Mouse (Mus musculus) liver, embryonic 14.5 days (tissue): Measurements from ENCODE around the gene Napsa. TPM values are rescaled to one million over a fixed set of nuclear protein-coding genes. Genes with fewer than 3 reads are reported as not detected.

Source experiments
- ATAC-seq: fragments of 200-750 bp; cut with Nextera tagmentation; 2 replicates; pipeline ENCODE4 v1.8.0; 2017; ENCODE audit warnings: moderate number of reproducible peaks, mild to moderate bottlenecking, moderate library complexity; ENCODE audit not compliant: insufficient read depth
- DNase-seq, 3 experiments: peaks; one replicate each; pipeline ENCODE4 v3.0.0-alpha.2; 2012 to 2013; ENCODE audit warnings: low read depth in 3 of 3, low spot score in 3 of 3
- H3K27ac ChIP-seq: fragments of 300-500 bp; sonication (generic); 2 replicates; pipeline ENCODE4 v1.5.1; 2014; ENCODE audit warnings: moderate library complexity, mild to moderate bottlenecking, control low read depth, inconsistent platforms
- H3K27me3 ChIP-seq: fragments of 300-500 bp; sonication (generic); 2 replicates; pipeline ENCODE4 v1.6.1; 2014; ENCODE audit warnings: mild to moderate bottlenecking, low read length, moderate library complexity; ENCODE audit not compliant: control insufficient read depth, insufficient read depth
- H3K36me3 ChIP-seq: fragments of 300-500 bp; sonication (generic); replicated peaks from 2 replicates; pipeline ENCODE4 v1.6.1; 2014; ENCODE audit warnings: low read depth; ENCODE audit not compliant: control insufficient read depth, insufficient read depth
- H3K4me1 ChIP-seq, 2 experiments: fragments of 200-500 bp in 1 of 2; fragments of 300-500 bp in 1 of 2; sonication (generic) in 1 of 2; replicated peaks; 2 replicates each; pipeline ENCODE4 v1.6.1; 2012 to 2014; ENCODE audit warnings: antibody characterized with exemption in 1 of 2, inconsistent platforms in 1 of 2, low read length in 1 of 2; ENCODE audit not compliant: control insufficient read depth in 2 of 2, insufficient read depth in 2 of 2
- H3K4me2 ChIP-seq: fragments of 300-500 bp; sonication (generic); 2 replicates; pipeline ENCODE4 v1.6.1; 2014; ENCODE audit warnings: low read depth, mild to moderate bottlenecking, control low read depth, moderate library complexity
- H3K4me3 ChIP-seq, 2 experiments: fragments of 200-500 bp in 1 of 2; fragments of 300-500 bp in 1 of 2; sonication (generic) in 1 of 2; 2 replicates each; pipeline ENCODE4 v1.5.1; 2012 to 2014; ENCODE audit warnings: low read depth in 2 of 2, low read length in 2 of 2, mild to moderate bottlenecking in 2 of 2, control low read depth in 1 of 2, inconsistent platforms in 1 of 2, moderate library complexity in 1 of 2; ENCODE audit not compliant: insufficient read depth in 1 of 2
- H3K9ac ChIP-seq: fragments of 300-500 bp; sonication (generic); replicated peaks from 2 replicates; pipeline ENCODE4 v1.6.1; 2014; ENCODE audit warnings: mild to moderate bottlenecking, control low read depth, moderate library complexity
- H3K9me3 ChIP-seq: fragments of 300-500 bp; sonication (generic); 2 replicates; pipeline ENCODE4 v1.6.1; 2016; ENCODE audit warnings: low read length, mixed read lengths; ENCODE audit not compliant: control insufficient read depth
- CTCF ChIP-seq: IDR thresholded peaks from 2 replicates; pipeline ENCODE4 v1.5.1; 2016; ENCODE audit warnings: antibody characterized with exemption, low read depth, control low read depth
- EP300 ChIP-seq: IDR thresholded peaks from 2 replicates; pipeline ENCODE4 v1.6.1; 2016; ENCODE audit warnings: antibody characterized with exemption, low read depth
- WGBS: fragments of 180-500 bp; shearing (Covaris S2); extraction: QIAGEN DNeasy Blood & Tissue Kit; methylation state at CpG from one replicate; pipeline ENCODE4 v1.1.7; 2014; ENCODE audit not compliant: insufficient replicate concordance; 5-methylcytosine and 5-hydroxymethylcytosine counted together
- polyA plus RNA-seq, 2 experiments: library from polyadenylated mRNA; depleted of rRNA in 1 of 2; stranded (reverse) in 1 of 2; unstranded in 1 of 2; fragments of >200 nt; fragmentation: Nextera tagmentation in 1 of 2; extraction: Ambion mirVana in 1 of 2; gene quantifications; 2 replicates each; pipeline versions ENCODE4 v1.2.1 to v1.2.3; 2012 to 2014

Napsa gene
- polyA plus RNA-seq, 2 experiments, result 5.8 to 8.6 TPM

GRCm38 (mm10) chr7:44538756-44539624, 33.2 kb upstream of the Napsa start:
- Histone ChIP-seq H3K4me2 (no peak overlapping the region), H3K27me3 (no peaks in the 10 kb centered on the region), H3K36me3 (peaks cover 81% of the 10 kb centered on the region), H3K27ac (no peak overlapping the region), H3K4me1 (no peaks in the 10 kb centered on the region), H3K4me3 (no peak overlapping the region), H3K9me3 (no peaks in the 10 kb centered on the region), H3K9ac (no peak overlapping the region)
- ATAC-seq, result no peak
- TF ChIP-seq EP300, result no peak
- TF ChIP-seq CTCF, result no peak
- DNase-seq, result no peak
- WGBS, result 89% methylated on average over 41 of the region's 41 CpGs

- WGBS, result 87% methylated on average over 11 of the region's 11 CpGs
Observed at GRCm38 (mm10) chr7:44542555-44542954, 29.6 kb upstream of the Napsa start.

GRCm38 (mm10) chr7:44543071-44543470, 29.1 kb upstream of the Napsa start:
- Histone ChIP-seq H3K4me3 (no peak overlapping the region), H3K27me3 (no peaks in the 10 kb centered on the region), H3K9ac (no peak overlapping the region), H3K36me3 (peaks cover 44% of the 10 kb centered on the region), H3K4me1 (peaks cover 7 to 10% of the 10 kb centered on the region in 2 experiments), H3K9me3 (no peaks in the 10 kb centered on the region), H3K27ac (no peak overlapping the region), H3K4me2 (no peak overlapping the region)
- ATAC-seq (no peak), DNase-seq (no peak)
- WGBS, result 79% methylated on average over 12 of the region's 12 CpGs
- no peak for TF ChIP-seq EP300
- TF ChIP-seq CTCF, result no peak

More at GRCm38 (mm10) chr7:44542555-44542954, 29.6 kb upstream of the Napsa start:
- Histone ChIP-seq H3K9me3 (no peaks in the 10 kb centered on the region), H3K36me3 (peaks cover 49% of the 10 kb centered on the region), H3K27me3 (no peaks in the 10 kb centered on the region), H3K27ac (no peak overlapping the region), H3K4me1 (peaks cover 5 to 7% of the 10 kb centered on the region in 2 experiments), H3K4me3 (no peak overlapping the region), H3K9ac (no peak overlapping the region), H3K4me2 (no peak overlapping the region)
- no peak for TF ChIP-seq CTCF
- no peak for TF ChIP-seq EP300
- ATAC-seq (no peak), DNase-seq (no peak)

- ATAC-seq (no peak), DNase-seq (no peak)
- whole genome bisulfite sequencing, result 87% methylated on average over 3 of the region's 3 CpGs
- no peaks in the 10 kb centered on the region for H3K27me3 ChIP-seq
- H3K27ac ChIP-seq, result no peak overlapping the region
- H3K9ac ChIP-seq, result no peak overlapping the region
- peaks cover 31% of the 10 kb centered on the region for H3K36me3 ChIP-seq
- H3K4me1 ChIP-seq, result peaks cover 7 to 10% of the 10 kb centered on the region in 2 experiments
- H3K4me3 ChIP-seq, result no peak overlapping the region
- no peak overlapping the region for H3K4me2 ChIP-seq
- no peaks in the 10 kb centered on the region for H3K9me3 ChIP-seq
- TF ChIP-seq CTCF (no peak), EP300 (no peak)
Observed at GRCm38 (mm10) chr7:44546274-44546673, 25.9 kb upstream of the Napsa start.

GRCm38 (mm10) chr7:44547041-44547440, 25.1 kb upstream of the Napsa start:
- H3K4me2 ChIP-seq, result peak overlapping the region; percentile 99
- H3K27me3 ChIP-seq, result no peaks in the 10 kb centered on the region
- ATAC-seq, result no peak
- no peak for TF ChIP-seq CTCF
- no peaks in the 10 kb centered on the region for H3K9me3 ChIP-seq
- peaks cover 7 to 10% of the 10 kb centered on the region in 2 experiments for H3K4me1 ChIP-seq
- peak overlapping the region; percentile 77 to 88 for H3K4me3 ChIP-seq
- no peak for DNase-seq
- H3K9ac ChIP-seq, result peak overlapping the region; percentile 88
- H3K27ac ChIP-seq, result peak overlapping the region; percentile 85; the same call in 1 of the 2 replicates
- WGBS, result 92% methylated on average over 13 of the region's 13 CpGs
- peaks cover 32% of the 10 kb centered on the region for H3K36me3 ChIP-seq
